Mouse (Mus musculus) embryonic fibroblast, embryonic 13.5 days (primary cell): ENCODE measurements around the gene Slc25a39. TPM values are rescaled to one million over a fixed set of nuclear protein-coding genes. Genes with fewer than 3 reads are reported as not detected.

Experiments
- H3K27ac ChIP-seq: 2 replicates; pipeline ENCODE4 v1.5.1; 2012; ENCODE audit warnings: low read length, control low read depth, inconsistent platforms; ENCODE audit not compliant: insufficient read depth
- H3K4me1 ChIP-seq: 2 replicates; pipeline ENCODE4 v1.6.1; 2011; ENCODE audit warnings: low read length; ENCODE audit not compliant: control insufficient read depth, insufficient read depth
- H3K4me3 ChIP-seq: 2 replicates; pipeline ENCODE4 v1.5.1; 2011; ENCODE audit warnings: mild to moderate bottlenecking, control low read depth, low read length; ENCODE audit not compliant: insufficient read depth
- CTCF ChIP-seq: IDR thresholded peaks from 2 replicates; pipeline ENCODE4 v1.5.1; 2011; ENCODE audit warnings: mild to moderate bottlenecking, control low read depth, low read length, moderate library complexity, borderline replicate concordance; ENCODE audit not compliant: insufficient read depth
- POLR2A ChIP-seq: IDR thresholded peaks from 2 replicates; pipeline ENCODE4 v1.6.1; 2011; ENCODE audit warnings: low read depth, mild to moderate bottlenecking, control low read depth, low read length, moderate library complexity
- polyA plus RNA-seq: library from polyadenylated mRNA; stranded (reverse); fragments of >200 nt; gene quantifications from 2 replicates; pipeline ENCODE4 v1.2.4, GENCODE M21; 2011; ENCODE audit warnings: low read depth; ENCODE audit not compliant: missing spikeins, insufficient read length

Slc25a39 gene
- polyA plus RNA-seq, 1 experiment, result 174 TPM

- peak overlapping the region; percentile 44; the same call in 1 of the 2 replicates for H3K27ac ChIP-seq
- H3K4me3 ChIP-seq, result peak overlapping the region; percentile 94
- H3K4me1 ChIP-seq, result peaks cover 4% of the 10 kb centered on the region; the same call in 1 of the 2 replicates
- TF ChIP-seq POLR2A (no peak), CTCF (no peak)
Measured at GRCm38 (mm10) chr11:102406401-102406800, 1.3 kb downstream of the Slc25a39 start.

- no peak for TF ChIP-seq POLR2A
- TF ChIP-seq CTCF, result no peak
- Histone ChIP-seq H3K4me3 (peak overlapping the region; percentile 94), H3K27ac (no peak overlapping the region), H3K4me1 (no peaks in the 10 kb centered on the region)
Measured at GRCm38 (mm10) chr11:102405544-102406285, 2.0 kb downstream of the Slc25a39 start.

GRCm38 (mm10) chr11:102404161-102405010 lies 3.4 kb downstream of the Slc25a39 start:
- Histone ChIP-seq H3K27ac (no peak overlapping the region), H3K4me1 (no peaks in the 10 kb centered on the region), H3K4me3 (no peak overlapping the region)
- TF ChIP-seq POLR2A (no peak), CTCF (no peak)

- no peak overlapping the region for H3K27ac ChIP-seq
- H3K4me3 ChIP-seq, result no peak overlapping the region
- no peaks in the 10 kb centered on the region for H3K4me1 ChIP-seq
- TF ChIP-seq POLR2A (no peak), CTCF (no peak)
Measured at GRCm38 (mm10) chr11:102403657-102404056, 4.1 kb downstream of the Slc25a39 start.

GRCm38 (mm10) chr11:102401898-102402500 lies 5.7 kb downstream of the Slc25a39 start:
- TF ChIP-seq CTCF (no peak), POLR2A (no peak)
- Histone ChIP-seq H3K27ac (no peak overlapping the region), H3K4me3 (no peak overlapping the region), H3K4me1 (no peaks in the 10 kb centered on the region)

- Histone ChIP-seq H3K4me3 (no peak overlapping the region), H3K4me1 (no peaks in the 10 kb centered on the region), H3K27ac (no peak overlapping the region)
- TF ChIP-seq POLR2A, result no peak
- TF ChIP-seq CTCF, result no peak
Measured at GRCm38 (mm10) chr11:102400513-102401084, 7.1 kb downstream of the Slc25a39 start.

- Histone ChIP-seq H3K4me1 (no peaks in the 10 kb centered on the region), H3K4me3 (no peak overlapping the region), H3K27ac (no peak overlapping the region)
- TF ChIP-seq CTCF, result no peak
- TF ChIP-seq POLR2A, result no peak
Measured at GRCm38 (mm10) chr11:102399610-102400072, 8.1 kb downstream of the Slc25a39 start.

- H3K4me1 ChIP-seq, result no peaks in the 10 kb centered on the region
- no peak overlapping the region for H3K27ac ChIP-seq
- TF ChIP-seq CTCF (no peak), POLR2A (no peak)
- H3K4me3 ChIP-seq, result no peak overlapping the region
Measured at GRCm38 (mm10) chr11:102399107-102399506, 8.6 kb downstream of the Slc25a39 start.
